Mouse (Mus musculus): Measurements from ENCODE around the gene Vmn2r52.
"Not testable (repeated sequence)": the region's sequence is repeated elsewhere in the genome, so short reads cannot be mapped to it uniquely, and the experiment has no call there.

Vmn2r52 gene

GRCm38 (mm10) chr7:10176473-10176872, at the start of gene Vmn2r52:
TSS of gene Vmn2r52 (minus strand) at chr7:10176573.
- DNase-seq (ENCODE audit: inconsistent age in 2 of 2, low spot score in 1 of 2), result no peak

- DNase-seq (ENCODE audit: inconsistent age in 2 of 2, low spot score in 1 of 2), result not testable (repeated sequence)
Observed at GRCm38 (mm10) chr7:10105641-10106040, 70.7 kb downstream of the Vmn2r52 start, which contains the start of gene Vmn2r51. TSS of gene Vmn2r51 (minus strand) at chr7:10105741.

Data from adrenal gland, adult (tissue).